Comparison of ENCODE assay signal across 12 mouse cellular contexts in the genomic region with DNA sequence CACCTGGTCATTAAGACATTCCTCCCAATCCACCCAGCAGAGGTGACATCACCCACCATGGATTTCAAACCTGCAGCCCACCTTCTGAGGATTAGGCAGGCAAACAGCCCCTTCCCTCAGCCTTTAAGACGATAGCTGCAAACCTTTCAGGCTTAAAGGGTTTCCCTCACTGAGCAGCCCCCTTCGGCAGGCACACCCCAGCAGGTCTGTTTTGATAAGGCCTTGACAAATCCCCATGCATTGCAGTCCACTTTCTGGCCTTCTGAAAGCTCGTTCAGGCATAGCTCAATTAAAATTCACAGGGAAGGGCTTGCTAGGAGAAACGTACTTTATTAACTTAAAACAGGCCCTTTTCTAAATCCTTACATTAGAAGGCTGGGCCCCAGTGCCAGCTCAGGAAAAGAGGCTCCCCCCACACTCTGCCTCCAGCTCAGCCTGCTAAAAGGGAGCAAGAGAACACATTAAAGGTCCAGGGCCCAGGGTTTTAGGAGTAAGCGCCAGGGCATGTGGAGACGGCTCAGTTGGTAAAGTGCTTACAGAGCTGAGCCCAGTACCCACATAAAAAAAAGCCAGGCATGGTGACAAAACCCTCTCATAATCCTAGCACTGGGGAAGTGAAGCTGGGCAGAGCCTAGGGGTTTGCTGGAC. TPM values are rescaled to one million over a fixed set of nuclear protein-coding genes. Genes with fewer than 3 reads are reported as not detected.
DNase-seq lines count a peak whose midpoint lies in the region; ATAC-seq and TF ChIP-seq lines count a peak whose summit lies in the region.
"Had no signal": no experiment of that assay in that cellular context is flagged by ENCODE, and none has a peak within 500 bp of the region (broad histone marks: within the 10 kb centered on the region; RNA-seq: fewer than 3 reads in every experiment).

No protein-coding gene starts in this region.

- H3K4me2 ChIP-seq in hindbrain, embryonic 14.5 days (replicated peaks), result no peak overlapping the region

- no peak overlapping the region for H3K9ac ChIP-seq in hindbrain, embryonic 14.5 days
- peak overlapping the region; percentile 1; the same call in 1 of the 2 replicates for H3K9ac ChIP-seq in ES-E14 (ENCODE audit: insufficient read depth, low read depth, low read length, poor library complexity, severe bottlenecking)

- H3K27ac ChIP-seq in hindbrain, embryonic 10.5 days, result peak overlapping the region; percentile 64; the same call in 1 of the 2 replicates
- H3K27ac ChIP-seq in hindbrain, embryonic 14.5 days, result no peak overlapping the region
- H3K27ac ChIP-seq in ES-E14 (ENCODE audit: insufficient read depth, low read depth, low read length, poor library complexity, severe bottlenecking), result no peak overlapping the region

- no peaks in the 10 kb centered on the region for H3K9me3 ChIP-seq in hindbrain, embryonic 10.5 days
- H3K9me3 ChIP-seq in hindbrain, embryonic 14.5 days (ENCODE audit: control insufficient read depth, low read length), result no peaks in the 10 kb centered on the region
- H3K9me3 ChIP-seq in ES-E14 (ENCODE audit: control insufficient read depth, insufficient read depth, low read depth, low read length), result no peaks in the 10 kb centered on the region
- H3K9me3 ChIP-seq: midbrain, embryonic 10.5 days had no signal

- no peaks in the 10 kb centered on the region for H3K36me3 ChIP-seq in hindbrain, embryonic 10.5 days
- H3K36me3 ChIP-seq in hindbrain, embryonic 14.5 days (replicated peaks; ENCODE audit: control insufficient read depth, insufficient read depth), result no peaks in the 10 kb centered on the region
- no peaks in the 10 kb centered on the region for H3K36me3 ChIP-seq in ES-E14 (ENCODE audit: control insufficient read depth, insufficient read depth, low read length, poor library complexity, severe bottlenecking)
- H3K36me3 ChIP-seq: midbrain, embryonic 10.5 days had no signal

- in situ Hi-C loops in ES-E14 (cut with MboI; ENCODE audit: low sequenced_read_pairs in 2 of 2, unreplicated experiment in 2 of 2), result no loop called here

- H3K27me3 ChIP-seq in hindbrain, embryonic 10.5 days (ENCODE audit: insufficient read depth, poor library complexity, severe bottlenecking), result no peaks in the 10 kb centered on the region; the same call in 1 of the 2 replicates
- H3K27me3 ChIP-seq in hindbrain, embryonic 14.5 days (ENCODE audit: control insufficient read depth, insufficient read depth, low read length), result no peaks in the 10 kb centered on the region

- DNase-seq in hindbrain, embryonic 10.5 days (ENCODE audit: low spot score), result no peak
- DNase-seq in hindbrain, embryonic 14.5 days (ENCODE audit: low spot score), result no peak
- DNase-seq in ES-E14 (ENCODE audit: low read depth, low spot score) (no peak), MN1 (ENCODE audit: low spot score) (no peak)
- peak; percentile 53 for DNase-seq in brain, embryonic 14.5 days (ENCODE audit: low read depth)
- DNase-seq in cerebellum, adult 11 months, result no peak
- DNase-seq: adrenal gland, adult 8-10 months; cerebellum, postnatal 25 days; gastrocnemius, postnatal 10 days had no signal

- TF ChIP-seq POLR2A in brain, embryonic 14.5 days (IDR thresholded peaks at IDR 0.05; ENCODE audit: borderline replicate concordance, extremely low read depth, insufficient read depth, insufficient read length, poor library complexity, severe bottlenecking), result no peak

- no peak overlapping the region for H3K4me3 ChIP-seq in hindbrain, embryonic 10.5 days
- H3K4me3 ChIP-seq in hindbrain, embryonic 14.5 days (replicated peaks; ENCODE audit: low read length), result no peak overlapping the region
- H3K4me3 ChIP-seq in ES-E14 (ENCODE audit: insufficient read depth in 1 of 2, low read depth in 1 of 2, low read length in 2 of 2, poor library complexity in 1 of 2, severe bottlenecking in 1 of 2), result no peak overlapping the region
- H3K4me3 ChIP-seq: midbrain, embryonic 10.5 days had no signal

- ATAC-seq in hindbrain, embryonic 14.5 days (ENCODE audit: low FRiP score), result no peak
- peak; percentile 15; the same call in 1 of the 2 replicates for ATAC-seq in granulocyte monocyte progenitor cell, adult 5-6 weeks (replicated peaks; ENCODE audit: poor library complexity, severe bottlenecking)
- ATAC-seq: intestine, postnatal 0 days had no signal

- no peak for TF ChIP-seq CTCF in brain, embryonic 14.5 days (IDR thresholded peaks at IDR 0.05; ENCODE audit: borderline replicate concordance, extremely low read depth, insufficient read depth, insufficient read length)

- H3K4me1 ChIP-seq in hindbrain, embryonic 10.5 days (replicated peaks), result peaks cover 58% of the 10 kb centered on the region
- H3K4me1 ChIP-seq in hindbrain, embryonic 14.5 days (replicated peaks; ENCODE audit: control insufficient read depth, insufficient read depth, low read length), result peaks cover 18% of the 10 kb centered on the region
- peaks cover 2 to 26% of the 10 kb centered on the region in 2 experiments; a peak in 3 of 4 replicates for H3K4me1 ChIP-seq in ES-E14 (ENCODE audit: control insufficient read depth in 2 of 2, insufficient read depth in 2 of 2, low read length in 2 of 2, poor library complexity in 1 of 2)

- 44% methylated on average over 6 of the region's 6 CpGs for WGBS in hindbrain, embryonic 10.5 days
- 50% methylated on average over 6 of the region's 6 CpGs for WGBS in hindbrain, embryonic 14.5 days

TF ChIP-seq in ES-E14, 5 proteins besides CTCF, POLR2A, EP300 and RAD21:
- TF ChIP-seq ZNF384 (IDR thresholded peaks at IDR 0.05; ENCODE audit: low read depth, low read length), result no peak
- TF ChIP-seq HCFC1 (IDR thresholded peaks at IDR 0.05; ENCODE audit: borderline replicate concordance, insufficient read depth, low read length), result no peak
- TF ChIP-seq MAFK (IDR thresholded peaks at IDR 0.05; ENCODE audit: insufficient read depth, low read depth, low read length), result no peak
- no peak for TF ChIP-seq CHD2 (IDR thresholded peaks at IDR 0.05; ENCODE audit: low read depth, low read length)

RNA-seq across cellular contexts. Expression of a gene that starts 20.1 kb away (rescaled TPM):
- 0.42 and 0.50 TPM in 2 replicates for polyA plus RNA-seq in hindbrain, embryonic 10.5 days (2016; fragmentation: Nextera tagmentation; extraction: Ambion mirVana)
- polyA plus RNA-seq in hindbrain, embryonic 14.5 days (2014; fragmentation: Nextera tagmentation; extraction: Ambion mirVana), result 3.4 and 3.7 TPM in 2 replicates
- total RNA-seq in ES-E14 (2012; rRNA removed), result 2.0 and 2.2 TPM in 2 replicates
- polyA plus RNA-seq in brain, embryonic 14.5 days (2012; rRNA removed), result 2.7 and 4.2 TPM in 2 replicates
- 1.7 and 2.2 TPM in 2 replicates for total RNA-seq in granulocyte monocyte progenitor cell, adult 5-6 weeks (2014; fragmentation: Nextera tagmentation)
- 0.17 and 0.46 TPM in 2 replicates for total RNA-seq in granulocyte monocyte progenitor cell, adult 5-6 weeks (2017)
